Mouse (Mus musculus) cerebellum, postnatal 4 days (tissue): ENCODE data around the gene Slc31a2.
"Not testable (repeated sequence)": the region's sequence is repeated elsewhere in the genome, so short reads cannot be mapped to it uniquely, and the experiment has no call there.

ENCODE experiments used
- DNase-seq, 2 experiments: peaks; one replicate each; pipeline ENCODE4 v3.0.0; 2022; ENCODE audit warnings: low spot score in 2 of 2, mixed read lengths in 1 of 2

The Slc31a2 gene

GRCm38 (mm10) chr4:62262276-62262675, at the start of gene Slc31a2:
Slc31a2 (plus strand) TSS chr4:62262562.
- DNase-seq: no peak

- no peak for DNase-seq
Observed at GRCm38 (mm10) chr4:62213490-62213889, 48.9 kb upstream of the Slc31a2 start.

DNA sequence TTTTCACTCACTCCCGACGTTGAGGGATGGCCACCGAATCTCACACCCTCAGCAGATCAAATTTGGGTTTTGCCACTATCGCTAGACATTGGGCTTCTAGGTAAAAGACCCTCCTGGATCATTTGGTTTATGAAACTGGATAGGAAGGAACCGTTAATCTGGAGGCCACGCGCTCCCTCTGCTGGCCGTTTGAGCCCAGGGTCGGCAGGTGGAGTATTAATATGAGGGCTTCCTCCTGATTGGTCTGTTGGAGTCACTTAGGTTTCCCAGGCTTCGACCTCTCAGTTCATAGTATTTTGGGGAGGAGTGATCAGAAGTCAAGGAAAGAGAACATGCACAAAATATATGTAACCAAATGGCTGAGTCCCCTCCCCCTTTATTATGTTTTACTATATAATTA, 34.0 kb upstream of the Slc31a2 start:
- DNase-seq: peak; percentile 32 to 62

DNA sequence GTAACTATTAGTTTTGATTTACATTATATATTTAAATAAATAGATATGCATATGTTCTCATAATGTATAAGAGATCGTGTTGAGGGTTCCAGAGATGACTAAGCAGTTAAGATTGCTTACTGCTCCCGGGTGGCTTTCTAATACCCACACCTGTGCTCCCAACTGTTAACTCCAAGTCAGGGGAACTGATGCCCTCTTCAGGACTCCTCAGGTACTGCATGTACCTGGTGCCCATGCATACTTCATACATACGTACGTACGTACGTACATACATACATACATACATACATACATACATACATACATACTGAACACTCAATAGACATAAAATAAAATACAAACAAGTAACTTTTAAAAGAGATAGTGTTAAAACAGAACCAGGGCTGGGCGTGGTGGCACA, 32.9 kb upstream of the Slc31a2 start:
- DNase-seq: no peak

- DNase-seq: no peak
Observed at GRCm38 (mm10) chr4:62230153-62230552, 32.2 kb upstream of the Slc31a2 start.

DNA sequence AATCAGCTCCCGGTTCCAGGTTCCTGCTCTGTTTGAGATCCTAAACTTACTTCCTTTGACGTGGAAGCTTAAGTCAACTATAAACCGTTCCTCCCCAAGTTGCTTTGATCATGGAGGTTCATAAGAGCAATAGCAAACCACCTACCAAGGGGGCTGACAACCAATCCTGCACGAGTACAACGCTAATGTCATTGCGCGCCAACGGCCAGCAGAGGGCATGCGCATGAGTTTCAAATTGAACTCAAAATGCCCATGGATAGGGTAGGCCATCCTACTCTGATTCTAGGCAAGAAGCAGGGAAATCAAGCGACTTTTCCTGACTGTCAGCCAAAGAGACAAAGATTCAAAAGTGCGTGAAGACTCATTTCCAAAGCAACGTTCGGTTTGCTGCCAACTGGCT, 31.6 kb upstream of the Slc31a2 start, which contains the start of gene Zfp37:
Gene Zfp37, minus strand, starts transcription at position 279 of the 400 bp plus-strand sequence.
- DNase-seq: peak in 1 of 2 experiments; percentile 12

- no peak for DNase-seq
Observed at GRCm38 (mm10) chr4:62240586-62240985, 21.8 kb upstream of the Slc31a2 start.

- DNase-seq: no peak
Observed at GRCm38 (mm10) chr4:62248328-62248727, 14.0 kb upstream of the Slc31a2 start.

DNA sequence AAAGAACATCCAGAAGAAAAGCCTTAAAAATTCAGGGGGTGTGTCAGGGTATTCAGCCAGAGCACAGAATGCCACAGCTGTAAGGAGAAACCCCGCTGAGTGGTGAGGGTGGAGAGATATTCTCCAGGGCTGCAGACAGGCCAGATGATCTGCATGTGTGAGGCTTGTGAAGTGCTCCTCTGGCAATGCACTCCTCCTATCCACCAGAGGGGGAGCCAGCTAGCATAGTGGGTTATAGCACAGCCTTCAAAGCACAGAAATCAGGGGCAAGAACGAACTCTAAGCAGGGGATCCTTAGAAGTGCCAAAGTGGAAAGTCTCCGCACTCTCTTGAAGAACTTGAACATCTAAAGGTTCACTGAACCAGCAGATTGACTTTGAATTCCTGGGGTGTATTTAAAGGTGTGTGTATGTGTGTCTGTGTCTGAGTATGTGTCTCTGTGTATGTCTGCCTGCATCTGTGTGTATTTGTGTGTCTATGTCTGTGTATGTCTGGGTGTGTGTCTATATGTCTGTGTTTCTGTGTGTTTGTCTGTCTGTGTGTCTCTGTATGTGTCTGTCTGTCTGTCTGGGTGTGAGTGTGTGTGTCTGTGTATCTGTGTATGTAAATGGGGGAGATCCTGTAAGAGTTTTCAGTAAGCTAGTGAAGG, 11.3 kb upstream of the Slc31a2 start:
- DNase-seq: no peak

DNA sequence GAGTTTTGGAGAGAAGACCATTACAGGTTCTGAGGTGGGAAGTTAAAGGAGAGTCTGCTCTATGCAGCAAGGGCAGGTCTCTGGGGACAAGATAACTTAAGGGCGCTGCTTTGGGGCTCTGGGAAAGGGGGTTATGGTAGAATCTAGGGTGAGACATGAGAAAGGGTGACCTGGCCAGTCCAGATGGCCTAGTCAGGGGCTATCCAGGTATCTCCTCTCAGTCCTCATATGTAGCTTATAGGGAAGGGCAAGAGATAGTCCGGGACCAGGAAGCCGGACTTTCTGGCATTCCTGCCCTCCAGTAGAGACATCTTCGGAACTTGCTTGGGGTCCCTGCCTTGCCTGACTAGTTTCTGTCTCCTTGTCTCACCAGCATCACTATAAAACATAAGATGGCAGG, 10.6 kb upstream of the Slc31a2 start:
- DNase-seq: no peak

GRCm38 (mm10) chr4:62254551-62254950, 7.8 kb upstream of the Slc31a2 start:
- no peak for DNase-seq

- DNase-seq: no peak
Observed at GRCm38 (mm10) chr4:62256931-62257330, 5.4 kb upstream of the Slc31a2 start.

DNA sequence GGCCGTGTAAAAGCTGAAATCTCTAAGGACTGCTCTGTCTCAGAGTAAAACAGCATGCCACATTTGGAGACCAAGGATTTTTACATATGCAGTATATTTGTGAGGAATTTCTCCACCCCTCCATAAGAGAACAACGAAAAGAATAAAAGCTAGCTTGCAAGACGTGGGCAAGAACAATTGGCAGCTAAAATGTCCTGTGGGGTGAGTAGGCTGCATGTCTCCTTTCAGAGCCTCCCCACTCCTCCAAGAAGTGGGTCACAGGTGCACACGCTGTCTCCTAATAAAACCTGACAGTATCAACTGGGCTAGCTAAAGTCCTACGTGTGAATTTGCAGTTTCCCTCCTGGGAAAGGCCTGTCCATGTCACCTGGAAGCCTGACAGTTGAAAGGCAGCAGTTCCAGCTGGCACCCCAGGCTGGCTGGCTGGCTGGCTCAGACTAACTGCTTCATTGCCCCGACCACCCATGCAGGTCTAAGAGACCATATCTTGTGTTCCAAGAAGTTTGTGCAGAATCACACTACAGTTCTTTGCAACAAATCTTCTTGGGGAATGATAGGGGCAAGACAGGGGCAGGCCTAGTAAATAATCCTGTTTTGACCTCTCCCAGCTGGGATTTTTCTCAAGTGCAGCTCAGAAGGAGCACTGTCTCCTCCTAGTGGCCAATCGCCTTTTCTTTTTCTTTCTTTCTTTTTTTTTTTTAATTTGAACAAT, 927 bp downstream of the Slc31a2 start:
- DNase-seq: peak in 1 of 2 experiments; percentile 45

DNA sequence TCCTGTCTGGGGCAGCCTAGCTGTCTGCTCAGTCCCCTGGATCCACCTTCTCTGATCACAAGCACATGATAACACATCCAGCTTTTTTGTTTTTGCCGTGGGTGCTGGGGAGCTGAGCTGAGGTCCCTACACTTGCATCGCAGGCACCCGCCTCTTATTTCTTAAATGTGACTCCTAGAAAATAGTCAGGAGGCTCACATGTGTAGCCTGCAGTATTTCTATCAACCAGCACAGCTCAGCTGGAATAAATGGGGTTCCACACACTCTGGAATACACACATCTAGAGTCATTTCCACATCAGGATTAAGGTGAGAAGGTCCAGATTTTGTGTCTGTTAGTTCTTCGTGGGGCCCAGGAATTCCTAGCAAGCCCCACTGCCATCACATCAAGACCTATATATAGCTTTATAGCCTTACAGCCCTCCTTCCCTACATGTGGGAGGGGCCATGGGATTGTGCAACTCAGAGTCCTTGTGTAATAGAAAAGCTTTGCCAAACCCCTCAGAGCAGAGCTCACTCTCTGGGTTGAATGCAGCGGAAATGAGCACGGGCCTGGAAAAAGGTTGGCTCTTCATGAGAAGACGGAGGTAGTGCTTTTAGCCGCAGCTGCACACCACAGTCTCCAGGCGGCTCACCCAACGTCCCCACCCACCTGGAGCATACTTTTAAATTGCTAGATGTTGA, 2.9 kb downstream of the Slc31a2 start:
- no peak for DNase-seq

DNA sequence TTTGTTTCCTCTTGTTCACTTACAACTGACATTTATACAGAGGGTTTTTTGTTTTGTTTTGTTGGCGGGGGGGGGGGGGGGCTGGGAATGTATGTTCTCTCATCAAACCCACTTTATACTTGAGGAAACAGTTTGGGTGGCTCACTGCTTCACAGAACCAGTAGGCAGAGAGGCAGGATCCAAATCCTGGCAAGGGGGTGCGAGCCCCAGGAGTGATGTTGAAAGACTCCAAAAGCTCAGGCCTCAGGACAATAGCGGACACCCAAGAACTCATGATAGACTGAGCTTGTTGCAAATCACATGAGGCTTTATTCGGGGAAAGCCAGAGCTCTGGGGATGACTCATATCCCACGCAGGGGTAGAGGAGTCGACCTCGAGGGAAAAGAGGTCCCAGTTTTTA, 3.7 kb downstream of the Slc31a2 start:
- DNase-seq: not testable (repeated sequence)

DNA sequence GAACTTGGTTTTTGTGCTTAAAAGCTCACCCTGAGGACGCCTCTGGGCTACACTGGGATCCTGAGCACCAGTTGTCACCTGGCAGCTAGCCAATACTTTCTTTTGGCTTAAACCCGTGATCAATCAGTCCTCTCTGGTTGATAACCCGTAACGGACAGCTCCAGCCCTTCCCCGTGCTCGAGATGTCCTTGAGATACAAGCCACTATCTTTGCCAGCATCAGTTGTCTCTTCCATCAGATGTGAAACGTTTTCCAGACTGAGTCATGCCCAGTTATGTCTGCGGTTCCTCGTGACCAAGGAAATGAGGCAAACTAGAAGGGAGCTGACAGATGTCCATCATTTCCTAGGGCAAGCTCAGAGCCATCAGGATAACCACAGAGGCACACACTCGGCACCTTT, 4.7 kb downstream of the Slc31a2 start:
- DNase-seq: no peak

- DNase-seq: no peak
Observed at GRCm38 (mm10) chr4:62272696-62273095, 10.3 kb downstream of the Slc31a2 start.

GRCm38 (mm10) chr4:62273916-62274315, 11.6 kb downstream of the Slc31a2 start:
- DNase-seq: no peak

- peak in 1 of 2 experiments; percentile 28 for DNase-seq
Observed at GRCm38 (mm10) chr4:62274841-62275536, 12.6 kb downstream of the Slc31a2 start.

GRCm38 (mm10) chr4:62276642-62277041, 14.3 kb downstream of the Slc31a2 start:
- DNase-seq: no peak

DNA sequence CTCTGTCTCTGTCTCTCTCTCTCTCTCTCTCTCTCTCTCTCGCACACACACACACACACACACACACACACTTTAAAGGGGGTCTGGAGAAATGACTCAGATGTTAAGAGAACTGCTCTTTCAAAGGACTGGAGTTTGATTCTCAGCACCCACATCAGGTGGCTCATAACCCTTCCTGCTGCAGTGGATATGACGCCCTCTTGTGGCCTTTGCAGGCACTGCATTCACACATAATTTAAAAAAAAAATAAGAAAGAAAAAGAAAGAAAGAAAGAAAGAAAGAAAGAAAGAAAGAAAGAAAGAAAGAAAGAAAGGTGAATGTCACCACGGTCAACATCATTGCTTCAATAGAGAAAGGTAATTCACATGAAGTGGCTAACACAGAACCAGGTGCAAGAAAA, 14.9 kb downstream of the Slc31a2 start:
- no peak for DNase-seq

DNA sequence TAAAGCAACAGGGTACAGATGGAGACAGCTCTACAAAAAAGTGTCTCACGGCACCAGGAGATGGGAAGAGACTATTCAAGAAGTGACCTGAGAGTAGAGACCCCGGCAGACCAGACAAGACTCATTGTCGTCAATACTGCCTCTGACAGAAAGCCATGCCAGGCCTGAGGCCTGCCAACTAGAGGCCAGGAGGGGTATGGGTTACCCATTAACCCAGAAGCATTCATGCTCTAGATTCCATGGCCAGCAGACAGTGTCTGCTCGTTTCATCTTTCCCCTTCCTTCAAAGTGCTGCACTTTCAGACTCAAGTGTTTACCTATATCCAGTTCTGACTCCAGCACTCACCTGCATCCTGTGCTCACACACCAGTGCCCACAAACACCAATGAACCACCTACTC, 15.7 kb downstream of the Slc31a2 start:
- DNase-seq: no peak
